Mouse (Mus musculus) embryonic facial prominence, embryonic 14.5 days (tissue): ENCODE results near the gene Rsph14. TPM values are rescaled to one million over a fixed set of nuclear protein-coding genes. Genes with fewer than 3 reads are reported as not detected.

ENCODE experiments used
- ATAC-seq: fragments of 200-750 bp; cut with Nextera tagmentation; 2 replicates; pipeline ENCODE4 v1.8.0; 2017; ENCODE audit warnings: low read depth, moderate number of reproducible peaks, moderate TSS enrichment
- DNase-seq: peaks from one replicate; pipeline ENCODE4 v3.0.0-alpha.2; 2015; ENCODE audit warnings: low spot score
- H3K27ac ChIP-seq: fragments of 300-500 bp; sonication (generic); replicated peaks from 2 replicates; pipeline ENCODE4 v1.5.1; 2014; ENCODE audit warnings: low read depth, mild to moderate bottlenecking, low read length, moderate library complexity
- H3K27me3 ChIP-seq: fragments of 300-500 bp; sonication (generic); replicated peaks from 2 replicates; pipeline ENCODE4 v1.6.1; 2014; ENCODE audit warnings: low read length; ENCODE audit not compliant: control insufficient read depth, insufficient read depth
- H3K36me3 ChIP-seq: fragments of 300-500 bp; sonication (generic); 2 replicates; pipeline ENCODE4 v1.6.1; 2014; ENCODE audit warnings: low read length, mixed read lengths; ENCODE audit not compliant: control insufficient read depth, insufficient read depth
- H3K4me1 ChIP-seq: fragments of 300-500 bp; sonication (generic); 2 replicates; pipeline ENCODE4 v1.6.1; 2014; ENCODE audit warnings: antibody characterized with exemption, low read length; ENCODE audit not compliant: control insufficient read depth, insufficient read depth
- H3K4me2 ChIP-seq: fragments of 300-500 bp; sonication (generic); 2 replicates; pipeline ENCODE4 v1.6.1; 2014; ENCODE audit warnings: low read depth, mild to moderate bottlenecking, low read length, moderate library complexity, mixed read lengths
- H3K4me3 ChIP-seq: fragments of 300-500 bp; sonication (generic); 2 replicates; pipeline ENCODE4 v1.5.1; 2014; ENCODE audit warnings: low read depth, mild to moderate bottlenecking, low read length
- H3K9ac ChIP-seq: fragments of 300-500 bp; sonication (generic); 2 replicates; pipeline ENCODE4 v1.6.1; 2014; ENCODE audit warnings: low read depth, mild to moderate bottlenecking, low read length, moderate library complexity, mixed read lengths
- H3K9me3 ChIP-seq: fragments of 300-500 bp; sonication (generic); 2 replicates; pipeline ENCODE4 v1.6.1; 2016; ENCODE audit warnings: low read length; ENCODE audit not compliant: control insufficient read depth
- WGBS: fragments of 180-500 bp; shearing (Covaris S2); extraction: QIAGEN DNeasy Blood & Tissue Kit; methylation state at CpG from one replicate; pipeline ENCODE4 v1.1.7; 2014; 5-methylcytosine and 5-hydroxymethylcytosine counted together
- polyA plus RNA-seq: library from polyadenylated mRNA; unstranded; fragments of >200 nt; fragmentation: Nextera tagmentation; extraction: Ambion mirVana; gene quantifications from 2 replicates; pipeline ENCODE4 v1.2.1, GENCODE M21; 2014

Gene Rsph14
- polyA plus RNA-seq, 1 experiment from 2014 or later = 2.4 TPM

- H3K4me2 ChIP-seq = no peak overlapping the region
- no peaks in the 10 kb centered on the region for H3K27me3 ChIP-seq
- no peak overlapping the region for H3K4me3 ChIP-seq
- WGBS = 74% methylated on average over 7 of the region's 7 CpGs
- no peaks in the 10 kb centered on the region for H3K36me3 ChIP-seq
- no peaks in the 10 kb centered on the region for H3K4me1 ChIP-seq
- H3K27ac ChIP-seq = no peak overlapping the region
- no peak for DNase-seq
- no peak overlapping the region for H3K9ac ChIP-seq
- no peak for ATAC-seq
- H3K9me3 ChIP-seq = no peaks in the 10 kb centered on the region
Observed at GRCm38 (mm10) chr10:74928276-74928675, 104.1 kb downstream of the Rsph14 start.

GRCm38 (mm10) chr10:74925324-74925723, 107.1 kb downstream of the Rsph14 start:
- no peak overlapping the region for H3K27ac ChIP-seq
- H3K36me3 ChIP-seq = no peaks in the 10 kb centered on the region
- no peaks in the 10 kb centered on the region for H3K4me1 ChIP-seq
- DNase-seq (peak; percentile 49), ATAC-seq (no peak)
- peak overlapping the region; percentile 44 for H3K4me2 ChIP-seq
- 0 out of 2 replicates have a peak overlapping the region, but pooled peaks have one; percentile 25 for H3K9ac ChIP-seq
- no peak overlapping the region; the same call in 1 of the 2 replicates for H3K4me3 ChIP-seq
- WGBS = 12% methylated on average over 21 of the region's 21 CpGs
- H3K27me3 ChIP-seq = no peaks in the 10 kb centered on the region
- H3K9me3 ChIP-seq = no peaks in the 10 kb centered on the region

GRCm38 (mm10) chr10:74924274-74924673, 108.1 kb downstream of the Rsph14 start:
- Histone ChIP-seq H3K27me3 (no peaks in the 10 kb centered on the region), H3K9me3 (no peaks in the 10 kb centered on the region), H3K4me3 (no peak overlapping the region), H3K27ac (no peak overlapping the region), H3K9ac (no peak overlapping the region), H3K4me1 (no peaks in the 10 kb centered on the region), H3K4me2 (no peak overlapping the region), H3K36me3 (no peaks in the 10 kb centered on the region)
- no peak for DNase-seq
- no peak for ATAC-seq
- WGBS = 92% methylated on average over 14 of the region's 14 CpGs

GRCm38 (mm10) chr10:74922763-74923162, 109.6 kb downstream of the Rsph14 start:
- Histone ChIP-seq H3K4me3 (no peak overlapping the region), H3K27ac (no peak overlapping the region), H3K9ac (no peak overlapping the region), H3K4me2 (no peak overlapping the region), H3K27me3 (no peaks in the 10 kb centered on the region), H3K36me3 (no peaks in the 10 kb centered on the region), H3K4me1 (no peaks in the 10 kb centered on the region), H3K9me3 (no peaks in the 10 kb centered on the region)
- 59% methylated on average over 6 of the region's 6 CpGs for WGBS
- ATAC-seq (peak; percentile 13; the same call in 1 of the 2 replicates), DNase-seq (no peak)

- DNase-seq (no peak), ATAC-seq (no peak)
- Histone ChIP-seq H3K36me3 (no peaks in the 10 kb centered on the region), H3K27ac (no peak overlapping the region), H3K9me3 (no peaks in the 10 kb centered on the region), H3K9ac (no peak overlapping the region), H3K4me1 (no peaks in the 10 kb centered on the region), H3K4me3 (no peak overlapping the region), H3K4me2 (no peak overlapping the region), H3K27me3 (no peaks in the 10 kb centered on the region)
- 81% methylated on average over 11 of the region's 11 CpGs for WGBS
Observed at GRCm38 (mm10) chr10:74921614-74922013, 110.8 kb downstream of the Rsph14 start.

- Histone ChIP-seq H3K36me3 (no peaks in the 10 kb centered on the region), H3K27me3 (no peaks in the 10 kb centered on the region), H3K4me1 (no peaks in the 10 kb centered on the region), H3K9ac (no peak overlapping the region), H3K4me3 (no peak overlapping the region), H3K4me2 (no peak overlapping the region), H3K27ac (no peak overlapping the region), H3K9me3 (no peaks in the 10 kb centered on the region)
- WGBS = 42% methylated on average over 17 of the region's 17 CpGs
- ATAC-seq = peak; percentile 76
- DNase-seq = peak; percentile 86
Observed at GRCm38 (mm10) chr10:74920853-74921567, 111.4 kb downstream of the Rsph14 start.

- Histone ChIP-seq H3K9ac (no peak overlapping the region), H3K9me3 (no peaks in the 10 kb centered on the region), H3K4me3 (no peak overlapping the region), H3K4me2 (no peak overlapping the region), H3K27ac (no peak overlapping the region), H3K4me1 (no peaks in the 10 kb centered on the region), H3K27me3 (no peaks in the 10 kb centered on the region), H3K36me3 (no peaks in the 10 kb centered on the region)
- no peak for DNase-seq
- no peak for ATAC-seq
- WGBS = 22% methylated on average over 5 of the region's 5 CpGs
Observed at GRCm38 (mm10) chr10:74919277-74919676, 113.1 kb downstream of the Rsph14 start.

- 77% methylated on average over 2 of the region's 2 CpGs for WGBS
- Histone ChIP-seq H3K9ac (no peak overlapping the region), H3K4me3 (no peak overlapping the region), H3K27ac (no peak overlapping the region), H3K4me1 (no peaks in the 10 kb centered on the region), H3K36me3 (no peaks in the 10 kb centered on the region), H3K9me3 (no peaks in the 10 kb centered on the region), H3K27me3 (no peaks in the 10 kb centered on the region), H3K4me2 (no peak overlapping the region)
- DNase-seq (no peak), ATAC-seq (no peak)
Observed at GRCm38 (mm10) chr10:74908431-74908830, 124.0 kb downstream of the Rsph14 start.
